Mouse (Mus musculus): ENCODE measurements around the gene Megf11. TPM values are rescaled to one million over a fixed set of nuclear protein-coding genes. Genes with fewer than 3 reads are reported as not detected.

The Megf11 gene
- total RNA-seq (2021) = 10 to 100 TPM; 14.1 to 14.4 TPM
- long read RNA-seq, experiment 1, full-length matches to known transcripts = 1 of 25 reads
- long read RNA-seq, experiment 1, partial matches to known transcripts = 12 of 25 reads
- long read RNA-seq, experiment 1, other reads (novel, unspliced or antisense) = 12 of 25 reads
- long read RNA-seq, experiment 2, partial matches to known transcripts = 5 of 19 reads
- long read RNA-seq, experiment 2, other reads (novel, unspliced or antisense) = 14 of 19 reads

- no peak within 1 kb of the TSS; the same call in 1 of the 2 replicates for H3K27ac ChIP-seq
- DNase-seq (ENCODE audit: extremely low spot score in 1 of 2, low spot score in 2 of 2) = peak; percentile 45 to 51
- peak within 1 kb of the TSS; percentile 63 for H3K4me3 ChIP-seq
- no peak for TF ChIP-seq CTCF (IDR thresholded peaks at IDR 0.05)
- intact Hi-C loops (cut with DNase I) = no loop called here
Observed at GRCm38 (mm10) chr9:64385511-64386465, at the start of gene Megf11. TSS of gene Megf11 (plus strand) at chr9:64385626.

GRCm38 (mm10) chr9:64335825-64336224 lies 49.6 kb upstream of the Megf11 start:
- intact Hi-C loops (cut with DNase I) = no loop called here
- no peak overlapping the region for H3K4me3 ChIP-seq
- no peak overlapping the region for H3K27ac ChIP-seq
- no peak for DNase-seq (ENCODE audit: extremely low spot score in 1 of 2, low spot score in 2 of 2)
- TF ChIP-seq CTCF (IDR thresholded peaks at IDR 0.05) = no peak

GRCm38 (mm10) chr9:64339361-64339760 lies 46.1 kb upstream of the Megf11 start:
- TF ChIP-seq CTCF (IDR thresholded peaks at IDR 0.05) = no peak; the same call in 1 of the 2 replicates
- no peak for DNase-seq (ENCODE audit: extremely low spot score in 1 of 2, low spot score in 2 of 2)

GRCm38 (mm10) chr9:64340351-64341253 lies 44.8 kb upstream of the Megf11 start:
- intact Hi-C loops (cut with DNase I) = loop anchor here (2.0 kb wide), 3 partner anchors 58 to 620 kb away; partner anchors contain the start of genes Ints14 and Rab11a
- peak; percentile 61 to 72 for DNase-seq (ENCODE audit: extremely low spot score in 1 of 2, low spot score in 2 of 2)
- H3K27ac ChIP-seq = peak overlapping the region; percentile 92

More at GRCm38 (mm10) chr9:64339361-64339760, 46.1 kb upstream of the Megf11 start:
- Histone ChIP-seq H3K27ac (no peak overlapping the region), H3K4me3 (no peak overlapping the region)
- intact Hi-C loops (cut with DNase I) = no loop called here

GRCm38 (mm10) chr9:64341254-64341566 lies 44.2 kb upstream of the Megf11 start, which contains the start of gene Dis3l:
TSS of gene Dis3l (minus strand) at chr9:64341288.
- peak in 1 of 2 experiments; percentile 19 for DNase-seq (ENCODE audit: extremely low spot score in 1 of 2, low spot score in 2 of 2)
- no peak; the same call in 1 of the 2 replicates for TF ChIP-seq CTCF (IDR thresholded peaks at IDR 0.05)
- H3K4me3 ChIP-seq = peak within 1 kb of the TSS; percentile 61
- intact Hi-C loops (cut with DNase I) = loop anchor here (2.0 kb wide), 3 partner anchors 58 to 620 kb away; partner anchors contain the start of genes Ints14 and Rab11a
- H3K27ac ChIP-seq = peak within 1 kb of the TSS; percentile 92

More at GRCm38 (mm10) chr9:64340351-64341253, 44.8 kb upstream of the Megf11 start:
- no peak; the same call in 1 of the 2 replicates for TF ChIP-seq CTCF (IDR thresholded peaks at IDR 0.05)
- H3K4me3 ChIP-seq = peak overlapping the region; percentile 61

- no peak for DNase-seq (ENCODE audit: extremely low spot score in 1 of 2, low spot score in 2 of 2)
- TF ChIP-seq CTCF (IDR thresholded peaks at IDR 0.05) = no peak
- H3K4me3 ChIP-seq = peak overlapping the region; percentile 61
- H3K27ac ChIP-seq = peak overlapping the region; percentile 92
- intact Hi-C loops (cut with DNase I) = loop anchor here (2.0 kb wide), 3 partner anchors 59 to 619 kb away; partner anchors contain the start of genes Ints14 and Rab11a
Observed at GRCm38 (mm10) chr9:64341671-64342070, 43.8 kb upstream of the Megf11 start.

- intact Hi-C loops (cut with DNase I) = no loop called here
- TF ChIP-seq CTCF (IDR thresholded peaks at IDR 0.05) = no peak
- DNase-seq (ENCODE audit: extremely low spot score in 1 of 2, low spot score in 2 of 2) = no peak
Observed at GRCm38 (mm10) chr9:64343656-64344055, 41.8 kb upstream of the Megf11 start.

GRCm38 (mm10) chr9:64345931-64346330 lies 39.5 kb upstream of the Megf11 start:
- no peak overlapping the region for H3K4me3 ChIP-seq
- intact Hi-C loops (cut with DNase I) = loop anchor here (2.0 to 5.0 kb wide), 3 partner anchors 161 to 426 kb away; no protein-coding TSS in a partner anchor

More at GRCm38 (mm10) chr9:64343656-64344055, 41.8 kb upstream of the Megf11 start:
- Histone ChIP-seq H3K4me3 (no peak overlapping the region), H3K27ac (no peak overlapping the region)

GRCm38 (mm10) chr9:64347377-64347776 lies 38.0 kb upstream of the Megf11 start:
- DNase-seq (ENCODE audit: extremely low spot score in 1 of 2, low spot score in 2 of 2) = no peak
- intact Hi-C loops (cut with DNase I) = loop anchor here (1.0 to 5.0 kb wide), 4 partner anchors 160 to 425 kb away; no protein-coding TSS in a partner anchor
- H3K27ac ChIP-seq = no peak overlapping the region
- TF ChIP-seq CTCF (IDR thresholded peaks at IDR 0.05) = peak; percentile 89
- H3K4me3 ChIP-seq = no peak overlapping the region

More at GRCm38 (mm10) chr9:64345931-64346330, 39.5 kb upstream of the Megf11 start:
- no peak overlapping the region for H3K27ac ChIP-seq
- no peak for DNase-seq (ENCODE audit: extremely low spot score in 1 of 2, low spot score in 2 of 2)
- no peak for TF ChIP-seq CTCF (IDR thresholded peaks at IDR 0.05)

- Histone ChIP-seq H3K4me3 (no peak overlapping the region), H3K27ac (no peak overlapping the region)
- intact Hi-C loops (cut with DNase I) = loop anchor here (5.0 kb wide), 2 partner anchors 158 to 423 kb away; no protein-coding TSS in a partner anchor
- DNase-seq (ENCODE audit: extremely low spot score in 1 of 2, low spot score in 2 of 2) = no peak
- TF ChIP-seq CTCF (IDR thresholded peaks at IDR 0.05) = no peak
Observed at GRCm38 (mm10) chr9:64349490-64349889, 35.9 kb upstream of the Megf11 start.

Measured in left cerebral cortex, adult 2 months (tissue).